Mouse (Mus musculus) heart, embryonic 11.5 days (tissue): Measurements from ENCODE around the gene Mme. TPM values are rescaled to one million over a fixed set of nuclear protein-coding genes. Genes with fewer than 3 reads are reported as not detected.

Experiments
- ATAC-seq: fragments of 200-750 bp; cut with Nextera tagmentation; replicated peaks from 2 replicates; pipeline ENCODE4 v1.8.0; 2017; ENCODE audit warnings: moderate library complexity; ENCODE audit not compliant: insufficient number of reproducible peaks, low FRiP score, low TSS enrichment
- H3K27ac ChIP-seq: fragments of 300-500 bp; sonication (generic); 2 replicates; pipeline ENCODE4 v1.5.1; 2014; ENCODE audit warnings: mild to moderate bottlenecking, low read depth, low read length
- H3K27me3 ChIP-seq: fragments of 300-500 bp; sonication (generic); 2 replicates; pipeline ENCODE4 v1.6.1; 2014; ENCODE audit warnings: mild to moderate bottlenecking, low read length, mixed read lengths; ENCODE audit not compliant: control insufficient read depth, insufficient read depth
- H3K36me3 ChIP-seq: fragments of 300-500 bp; sonication (generic); 2 replicates; pipeline ENCODE4 v1.6.1; 2014; ENCODE audit warnings: mild to moderate bottlenecking, low read length, moderate library complexity, mixed read lengths; ENCODE audit not compliant: control insufficient read depth, insufficient read depth
- H3K4me1 ChIP-seq: fragments of 300-500 bp; sonication (generic); 2 replicates; pipeline ENCODE4 v1.6.1; 2014; ENCODE audit warnings: low read length; ENCODE audit not compliant: control insufficient read depth, insufficient read depth
- H3K4me2 ChIP-seq: fragments of 300-500 bp; sonication (generic); 2 replicates; pipeline ENCODE4 v1.6.1; 2014; ENCODE audit warnings: mild to moderate bottlenecking, moderate library complexity
- H3K4me3 ChIP-seq: fragments of 300-500 bp; sonication (generic); 2 replicates; pipeline ENCODE4 v1.5.1; 2014; ENCODE audit warnings: low read depth, low read length
- H3K9ac ChIP-seq: fragments of 300-500 bp; sonication (generic); 2 replicates; pipeline ENCODE4 v1.6.1; 2014; ENCODE audit warnings: mild to moderate bottlenecking, low read depth, low read length, moderate library complexity
- H3K9me3 ChIP-seq: fragments of 300-500 bp; sonication (generic); replicated peaks from 2 replicates; pipeline ENCODE4 v1.6.1; 2016; ENCODE audit warnings: low read length; ENCODE audit not compliant: control insufficient read depth
- WGBS: fragments of 180-500 bp; shearing (Covaris S2); extraction: QIAGEN DNeasy Blood & Tissue Kit; methylation state at CpG from one replicate; pipeline ENCODE4 v1.1.7; 2014; ENCODE audit not compliant: insufficient replicate concordance; 5-methylcytosine and 5-hydroxymethylcytosine counted together
- polyA plus RNA-seq: library from polyadenylated mRNA; unstranded; fragments of >200 nt; fragmentation: Nextera tagmentation; extraction: Ambion mirVana; gene quantifications from 2 replicates; pipeline ENCODE4 v1.2.1, GENCODE M21; 2014

Mme gene
- polyA plus RNA-seq, 1 experiment from 2014 or later, result 10.8 TPM

- H3K4me1 ChIP-seq, result no peaks in the 10 kb centered on the region
- 74% methylated on average over 3 of the region's 3 CpGs for WGBS
- no peaks in the 10 kb centered on the region for H3K9me3 ChIP-seq
- H3K27me3 ChIP-seq, result no peaks in the 10 kb centered on the region
- H3K36me3 ChIP-seq, result no peaks in the 10 kb centered on the region
- H3K4me3 ChIP-seq, result no peak overlapping the region
- H3K27ac ChIP-seq, result no peak overlapping the region
- no peak for ATAC-seq
- no peak overlapping the region for H3K9ac ChIP-seq
- no peak overlapping the region for H3K4me2 ChIP-seq
Measured at GRCm38 (mm10) chr3:63340546-63340945, 99.2 kb downstream of the Mme start.

- H3K4me2 ChIP-seq, result no peak overlapping the region
- ATAC-seq, result no peak
- H3K36me3 ChIP-seq, result no peaks in the 10 kb centered on the region
- no peak overlapping the region for H3K4me3 ChIP-seq
- WGBS, result 90% methylated on average over 4 of the region's 4 CpGs
- no peaks in the 10 kb centered on the region for H3K9me3 ChIP-seq
- no peak overlapping the region for H3K9ac ChIP-seq
- no peak overlapping the region for H3K27ac ChIP-seq
- H3K27me3 ChIP-seq, result no peaks in the 10 kb centered on the region
- H3K4me1 ChIP-seq, result no peaks in the 10 kb centered on the region
Measured at GRCm38 (mm10) chr3:63341481-63341880, 100.1 kb downstream of the Mme start.

- Histone ChIP-seq H3K9ac (no peak overlapping the region), H3K27me3 (no peaks in the 10 kb centered on the region), H3K27ac (no peak overlapping the region), H3K4me2 (no peak overlapping the region), H3K4me1 (no peaks in the 10 kb centered on the region), H3K4me3 (no peak overlapping the region), H3K36me3 (no peaks in the 10 kb centered on the region), H3K9me3 (no peaks in the 10 kb centered on the region)
- ATAC-seq, result no peak
- WGBS, result 83% methylated on average over 5 of the region's 5 CpGs
Measured at GRCm38 (mm10) chr3:63344998-63345397, 103.7 kb downstream of the Mme start.

- Histone ChIP-seq H3K9me3 (no peaks in the 10 kb centered on the region), H3K4me2 (no peak overlapping the region)
- 56% methylated on average over 2 of the region's 2 CpGs for WGBS
Measured at GRCm38 (mm10) chr3:63348893-63349426, 107.6 kb downstream of the Mme start.

GRCm38 (mm10) chr3:63350242-63350641, 108.9 kb downstream of the Mme start:
- WGBS, result 79% methylated on average over 4 of the region's 4 CpGs

More at GRCm38 (mm10) chr3:63348893-63349426, 107.6 kb downstream of the Mme start:
- no peaks in the 10 kb centered on the region for H3K27me3 ChIP-seq
- no peak overlapping the region for H3K27ac ChIP-seq
- no peak for ATAC-seq
- H3K4me1 ChIP-seq, result no peaks in the 10 kb centered on the region
- no peaks in the 10 kb centered on the region for H3K36me3 ChIP-seq
- H3K4me3 ChIP-seq, result no peak overlapping the region
- no peak overlapping the region for H3K9ac ChIP-seq

GRCm38 (mm10) chr3:63350704-63351103, 109.4 kb downstream of the Mme start:
- no peaks in the 10 kb centered on the region for H3K36me3 ChIP-seq
- H3K9ac ChIP-seq, result no peak overlapping the region
- ATAC-seq, result no peak
- WGBS, result 59% methylated on average over 3 of the region's 3 CpGs
- H3K9me3 ChIP-seq, result no peaks in the 10 kb centered on the region
- no peaks in the 10 kb centered on the region for H3K27me3 ChIP-seq
- no peak overlapping the region for H3K4me2 ChIP-seq
- H3K27ac ChIP-seq, result no peak overlapping the region
- no peak overlapping the region for H3K4me3 ChIP-seq
- H3K4me1 ChIP-seq, result no peaks in the 10 kb centered on the region

More at GRCm38 (mm10) chr3:63350242-63350641, 108.9 kb downstream of the Mme start:
- H3K4me2 ChIP-seq, result no peak overlapping the region
- no peaks in the 10 kb centered on the region for H3K9me3 ChIP-seq
- no peak overlapping the region for H3K9ac ChIP-seq
- H3K4me3 ChIP-seq, result no peak overlapping the region
- no peak for ATAC-seq
- H3K27me3 ChIP-seq, result no peaks in the 10 kb centered on the region
- H3K4me1 ChIP-seq, result no peaks in the 10 kb centered on the region
- H3K36me3 ChIP-seq, result no peaks in the 10 kb centered on the region
- H3K27ac ChIP-seq, result no peak overlapping the region

GRCm38 (mm10) chr3:63351680-63352260, 110.4 kb downstream of the Mme start:
- no peak for ATAC-seq
- Histone ChIP-seq H3K27ac (no peak overlapping the region), H3K36me3 (no peaks in the 10 kb centered on the region), H3K4me3 (no peak overlapping the region), H3K9ac (no peak overlapping the region), H3K9me3 (no peaks in the 10 kb centered on the region), H3K27me3 (no peaks in the 10 kb centered on the region), H3K4me1 (no peaks in the 10 kb centered on the region), H3K4me2 (no peak overlapping the region)
- 77% methylated on average over 1 of the region's 1 CpGs for WGBS

GRCm38 (mm10) chr3:63359512-63359911, 118.2 kb downstream of the Mme start:
- H3K27ac ChIP-seq, result no peak overlapping the region
- H3K4me1 ChIP-seq, result no peaks in the 10 kb centered on the region
- H3K9me3 ChIP-seq, result no peaks in the 10 kb centered on the region
- no peaks in the 10 kb centered on the region for H3K36me3 ChIP-seq
- H3K9ac ChIP-seq, result no peak overlapping the region
- H3K27me3 ChIP-seq, result no peaks in the 10 kb centered on the region
- no peak overlapping the region for H3K4me3 ChIP-seq
- no peak overlapping the region for H3K4me2 ChIP-seq
- no peak for ATAC-seq
- 84% methylated on average over 1 of the region's 1 CpGs for WGBS

- Histone ChIP-seq H3K4me3 (no peak overlapping the region), H3K27ac (no peak overlapping the region), H3K9ac (no peak overlapping the region), H3K4me1 (no peaks in the 10 kb centered on the region), H3K27me3 (no peaks in the 10 kb centered on the region), H3K9me3 (no peaks in the 10 kb centered on the region), H3K36me3 (no peaks in the 10 kb centered on the region), H3K4me2 (no peak overlapping the region)
- ATAC-seq, result no peak
- WGBS, result 66% methylated on average over 2 of the region's 2 CpGs
Measured at GRCm38 (mm10) chr3:63384989-63385388, 143.7 kb downstream of the Mme start.
